ENCODE assay signal across 1 mouse cellular context in the genomic region with DNA sequence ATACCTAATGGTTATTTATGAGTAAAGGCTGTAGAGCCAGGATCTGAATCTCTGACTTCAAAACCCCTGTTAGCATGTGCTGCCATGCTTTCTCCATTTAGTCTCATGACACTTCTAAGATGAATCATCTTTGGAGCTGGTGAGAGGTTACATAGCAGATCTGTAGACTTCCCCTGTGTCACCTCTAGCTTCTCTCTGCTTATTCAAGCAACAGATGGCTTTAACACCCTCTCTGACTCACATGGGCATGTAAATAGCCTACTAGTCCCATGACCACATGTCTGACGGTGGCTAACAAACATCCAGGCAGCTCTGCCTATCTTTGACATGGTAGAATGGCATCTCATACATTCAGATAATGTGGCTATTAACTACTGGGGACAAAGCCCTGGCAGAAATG.
A peak's percentile ranks its signal among the peaks of the same experiment; 100 is the strongest.
TF ChIP-seq lines count a peak whose summit lies in the region.

No protein-coding gene starts in this region.

TF ChIP-seq in CH12.LX, 34 proteins besides CTCF, POLR2A, EP300 and RAD21 (continued from another document):
- TF ChIP-seq TCF12 (IDR thresholded peaks at IDR 0.05; ENCODE audit: low read depth, low read length) (peak; percentile 72; the same call in 1 of the 2 replicates), ETS1 (conservative IDR thresholded peaks at IDR 0.05; ENCODE audit: low read depth, low read length) (peak; percentile 95), E2F4 (IDR thresholded peaks at IDR 0.05; ENCODE audit: insufficient replicate concordance, low read depth, low read length) (no peak), ELF1 (IDR thresholded peaks at IDR 0.05; ENCODE audit: low read depth, low read length) (no peak), MAZ (IDR thresholded peaks at IDR 0.05; ENCODE audit: low read depth, low read length) (no peak), CHD1 (IDR thresholded peaks at IDR 0.05; ENCODE audit: low read depth, low read length) (no peak), IRF4 (IDR thresholded peaks at IDR 0.05; ENCODE audit: low read depth, low read length) (peak; percentile 86), POLR2AphosphoS2 (IDR thresholded peaks at IDR 0.05; ENCODE audit: low read depth, low read length) (no peak), MYC (IDR thresholded peaks at IDR 0.05; ENCODE audit: low read depth, low read length) (peak; percentile 92), CHD2 (IDR thresholded peaks at IDR 0.05; ENCODE audit: low read length) (no peak), BHLHE40 (IDR thresholded peaks at IDR 0.05; ENCODE audit: low read depth, low read length) (peak; percentile 94), PAX5 (IDR thresholded peaks at IDR 0.05; ENCODE audit: low read length) (no peak), SMC3 (IDR thresholded peaks at IDR 0.05; ENCODE audit: low read depth, low read length) (no peak; the same call in 1 of the 2 replicates), JUN (IDR thresholded peaks at IDR 0.05; ENCODE audit: insufficient read depth, low read depth, low read length) (peak; percentile 64)
